Mouse (Mus musculus) limb, embryonic 13.5 days (tissue): Measurements from ENCODE around the gene Fads1. TPM values are rescaled to one million over a fixed set of nuclear protein-coding genes. Genes with fewer than 3 reads are reported as not detected.

ENCODE experiments used
- ATAC-seq: fragments of 200-750 bp; cut with Nextera tagmentation; 2 replicates; pipeline ENCODE4 v1.8.0; 2017; ENCODE audit warnings: low read depth, moderate number of reproducible peaks, moderate TSS enrichment; ENCODE audit not compliant: low FRiP score
- H3K27ac ChIP-seq: fragments of 300-500 bp; sonication (generic); 2 replicates; pipeline ENCODE4 v1.5.1; 2015; ENCODE audit warnings: inconsistent platforms, mild to moderate bottlenecking, moderate library complexity
- H3K27me3 ChIP-seq: fragments of 300-500 bp; sonication (generic); 2 replicates; pipeline ENCODE4 v1.6.1; 2015; ENCODE audit warnings: mild to moderate bottlenecking, inconsistent platforms
- H3K36me3 ChIP-seq: fragments of 300-500 bp; sonication (generic); 2 replicates; pipeline ENCODE4 v1.6.1; 2015; ENCODE audit warnings: inconsistent platforms, mild to moderate bottlenecking, moderate library complexity
- H3K4me1 ChIP-seq: fragments of 300-500 bp; sonication (generic); 2 replicates; pipeline ENCODE4 v1.6.1; 2015; ENCODE audit warnings: inconsistent platforms
- H3K4me2 ChIP-seq: fragments of 300-500 bp; sonication (generic); replicated peaks from 2 replicates; pipeline ENCODE4 v1.6.1; 2015; ENCODE audit warnings: inconsistent platforms, mild to moderate bottlenecking, moderate library complexity
- H3K4me3 ChIP-seq: fragments of 300-500 bp; sonication (generic); 2 replicates; pipeline ENCODE4 v1.5.1; 2015; ENCODE audit warnings: moderate library complexity, mild to moderate bottlenecking, inconsistent platforms
- H3K9ac ChIP-seq: fragments of 300-500 bp; sonication (generic); 2 replicates; pipeline ENCODE4 v1.6.1; 2015; ENCODE audit warnings: mild to moderate bottlenecking, inconsistent platforms
- H3K9me3 ChIP-seq: fragments of 300-500 bp; sonication (generic); 2 replicates; pipeline ENCODE4 v1.6.1; 2016; ENCODE audit warnings: inconsistent platforms
- WGBS: fragments of 180-500 bp; shearing (Covaris S2); methylation state at CpG from one replicate; pipeline ENCODE4 v1.1.7; 2015; 5-methylcytosine and 5-hydroxymethylcytosine counted together
- polyA plus RNA-seq: library from polyadenylated mRNA; unstranded; fragments of >200 nt; fragmentation: Nextera tagmentation; extraction: Ambion mirVana; gene quantifications from 2 replicates; pipeline ENCODE4 v1.2.1, GENCODE M21; 2015

Fads1 gene
- polyA plus RNA-seq, 1 experiment from 2014 or later: 119 TPM

DNA sequence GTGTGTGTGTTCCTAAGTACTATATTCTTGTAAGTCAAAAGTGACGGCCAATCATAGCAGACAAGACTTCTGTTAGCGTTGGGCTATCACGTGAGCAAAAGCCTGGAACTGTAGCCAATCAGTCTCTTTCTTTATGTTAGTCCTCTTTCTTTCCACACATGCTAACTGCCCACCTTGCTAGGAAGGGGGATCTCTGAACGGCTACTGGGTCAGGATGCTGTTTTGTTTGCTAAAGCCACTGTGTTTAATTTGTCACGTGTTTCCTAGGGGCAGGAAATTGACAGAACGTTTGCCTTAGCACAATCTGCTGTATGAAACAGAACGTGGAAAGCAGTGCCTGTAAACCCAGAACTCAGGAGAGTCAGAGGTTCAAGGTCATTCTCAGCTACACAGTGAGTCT is 546 bp upstream of the Fads1 start:
- 33% methylated on average over 7 of the region's 7 CpGs for WGBS
- ATAC-seq: no peak
- H3K4me1 ChIP-seq: peaks cover 22% of the 10 kb centered on the region
- peak overlapping the region; percentile 58; the same call in 1 of the 2 replicates for H3K27ac ChIP-seq
- H3K27me3 ChIP-seq: no peaks in the 10 kb centered on the region
- H3K36me3 ChIP-seq: peaks cover 26% of the 10 kb centered on the region
- peak overlapping the region; percentile 58; the same call in 1 of the 2 replicates for H3K9ac ChIP-seq
- peak overlapping the region; percentile 80 for H3K4me2 ChIP-seq
- no peaks in the 10 kb centered on the region for H3K9me3 ChIP-seq
- peak overlapping the region; percentile 87 for H3K4me3 ChIP-seq

DNA sequence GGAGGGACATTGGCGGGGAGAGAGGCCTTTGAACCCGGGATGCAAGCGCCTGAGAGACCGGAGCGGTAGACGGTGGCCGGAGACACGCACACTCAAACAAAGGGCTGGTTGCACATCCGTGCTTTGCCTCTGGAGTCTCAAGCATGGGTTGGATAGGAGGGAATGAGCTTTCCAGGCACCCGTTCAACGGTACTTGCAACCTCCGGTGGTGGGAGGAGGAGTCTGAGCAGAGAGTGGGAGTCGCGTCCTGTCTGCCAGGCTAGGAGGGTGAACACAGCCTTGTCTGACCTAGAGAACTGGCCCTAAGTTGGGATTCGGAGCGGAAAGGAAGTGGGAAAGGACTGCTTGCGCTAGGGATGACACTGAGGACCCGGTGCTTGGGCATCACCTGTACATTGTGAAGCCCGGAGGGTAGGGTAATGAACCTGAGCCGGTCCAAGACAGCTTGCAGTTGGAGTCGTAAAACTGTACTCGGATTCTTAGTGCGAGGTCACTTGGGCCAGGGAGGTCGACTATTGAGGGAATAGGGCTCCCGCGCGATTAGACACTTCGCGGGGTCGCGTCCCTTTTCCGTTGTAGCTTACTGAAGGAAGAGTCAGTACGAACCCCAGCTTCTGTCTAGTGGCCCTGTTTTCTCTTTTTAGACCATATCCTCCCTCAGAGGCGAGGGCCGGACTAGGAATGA is 753 bp downstream of the Fads1 start:
- ATAC-seq: peak; percentile 78
- Histone ChIP-seq H3K9me3 (no peaks in the 10 kb centered on the region), H3K9ac (peak overlapping the region; percentile 91), H3K4me2 (peak overlapping the region; percentile 80), H3K4me1 (peaks cover 31% of the 10 kb centered on the region), H3K27me3 (no peaks in the 10 kb centered on the region), H3K36me3 (peaks cover 39% of the 10 kb centered on the region), H3K4me3 (peak overlapping the region; percentile 87), H3K27ac (peak overlapping the region; percentile 93)
- WGBS: under 1% methylated on average over 35 of the region's 35 CpGs

DNA sequence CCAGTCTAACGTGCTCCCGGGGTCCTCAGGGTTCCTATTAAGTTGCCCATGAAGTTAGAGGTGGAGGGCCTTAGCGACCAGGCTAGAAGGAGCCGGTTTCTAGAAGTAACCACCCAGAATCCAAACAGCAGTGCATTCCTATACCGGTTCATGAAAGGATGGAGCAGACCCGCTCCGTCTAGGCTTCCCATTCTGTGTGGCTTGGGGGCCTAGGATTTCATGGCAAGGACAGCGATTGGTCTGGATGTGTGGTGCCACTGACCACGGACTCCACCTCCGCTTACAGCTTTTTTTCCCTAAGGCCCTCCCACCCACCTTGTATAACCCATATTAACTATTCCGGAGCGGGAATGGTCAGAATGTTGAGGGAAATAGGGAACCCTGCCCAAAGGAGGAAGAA is 1.4 kb downstream of the Fads1 start:
- no peaks in the 10 kb centered on the region for H3K9me3 ChIP-seq
- H3K9ac ChIP-seq: peak overlapping the region; percentile 91
- peak; percentile 24; the same call in 1 of the 2 replicates for ATAC-seq
- H3K27ac ChIP-seq: peak overlapping the region; percentile 93
- peaks cover 32% of the 10 kb centered on the region for H3K4me1 ChIP-seq
- H3K27me3 ChIP-seq: no peaks in the 10 kb centered on the region
- peaks cover 45% of the 10 kb centered on the region for H3K36me3 ChIP-seq
- WGBS: 6% methylated on average over 12 of the region's 12 CpGs
- peak overlapping the region; percentile 87 for H3K4me3 ChIP-seq
- H3K4me2 ChIP-seq: peak overlapping the region; percentile 80

DNA sequence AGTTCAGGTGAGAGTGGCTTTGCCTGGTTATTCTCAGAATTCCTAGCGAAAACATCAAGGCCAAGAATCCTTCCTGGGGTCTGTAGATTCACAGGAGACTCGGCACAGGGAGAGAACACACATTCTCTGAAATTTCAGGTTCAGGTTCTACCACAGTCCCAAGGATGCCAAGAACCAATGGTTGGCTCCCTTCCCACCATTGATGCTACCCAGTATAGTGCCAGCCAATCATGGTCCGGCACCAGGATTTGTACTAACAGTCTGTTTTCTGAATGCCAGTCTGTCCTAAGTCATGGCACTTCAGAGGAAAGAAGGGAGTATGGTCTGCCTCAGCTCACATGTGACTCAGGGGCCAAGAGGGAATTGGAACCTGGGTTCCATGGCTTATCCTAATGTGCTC is 3.2 kb downstream of the Fads1 start:
- 97% methylated on average over 3 of the region's 3 CpGs for WGBS
- ATAC-seq: no peak
- peaks cover 63% of the 10 kb centered on the region for H3K36me3 ChIP-seq

DNA sequence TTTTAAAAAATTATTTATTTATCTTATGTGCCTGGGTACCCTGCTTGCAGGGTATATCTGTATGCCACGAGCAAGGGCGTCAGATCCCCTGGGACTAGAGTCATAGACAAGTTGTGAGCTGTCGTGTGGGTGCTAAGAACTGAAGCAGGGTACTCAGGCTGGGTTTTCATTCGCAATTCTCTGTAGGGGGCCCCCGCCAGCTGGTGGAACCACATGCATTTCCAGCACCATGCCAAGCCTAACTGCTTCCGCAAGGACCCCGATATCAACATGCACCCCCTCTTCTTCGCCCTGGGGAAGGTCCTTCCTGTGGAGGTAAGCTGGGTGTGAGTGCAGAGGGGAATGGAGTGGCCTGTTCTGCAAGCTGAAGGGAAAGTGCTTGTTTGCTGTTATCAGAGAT is 3.9 kb downstream of the Fads1 start:
- no peak overlapping the region for H3K4me3 ChIP-seq
- H3K27ac ChIP-seq: no peak overlapping the region
- H3K9ac ChIP-seq: no peak overlapping the region
- H3K9me3 ChIP-seq: no peaks in the 10 kb centered on the region
- WGBS: 95% methylated on average over 8 of the region's 8 CpGs
- H3K27me3 ChIP-seq: no peaks in the 10 kb centered on the region
- no peak for ATAC-seq
- H3K4me1 ChIP-seq: peaks cover 32% of the 10 kb centered on the region
- no peak overlapping the region for H3K4me2 ChIP-seq
- H3K36me3 ChIP-seq: peaks cover 70% of the 10 kb centered on the region

More for the DNA sequence above, 3.2 kb downstream of the Fads1 start:
- no peaks in the 10 kb centered on the region for H3K27me3 ChIP-seq
- H3K4me3 ChIP-seq: no peak overlapping the region
- H3K4me1 ChIP-seq: peaks cover 32% of the 10 kb centered on the region
- H3K27ac ChIP-seq: no peak overlapping the region
- H3K9ac ChIP-seq: no peak overlapping the region
- H3K9me3 ChIP-seq: no peaks in the 10 kb centered on the region
- H3K4me2 ChIP-seq: no peak overlapping the region

DNA sequence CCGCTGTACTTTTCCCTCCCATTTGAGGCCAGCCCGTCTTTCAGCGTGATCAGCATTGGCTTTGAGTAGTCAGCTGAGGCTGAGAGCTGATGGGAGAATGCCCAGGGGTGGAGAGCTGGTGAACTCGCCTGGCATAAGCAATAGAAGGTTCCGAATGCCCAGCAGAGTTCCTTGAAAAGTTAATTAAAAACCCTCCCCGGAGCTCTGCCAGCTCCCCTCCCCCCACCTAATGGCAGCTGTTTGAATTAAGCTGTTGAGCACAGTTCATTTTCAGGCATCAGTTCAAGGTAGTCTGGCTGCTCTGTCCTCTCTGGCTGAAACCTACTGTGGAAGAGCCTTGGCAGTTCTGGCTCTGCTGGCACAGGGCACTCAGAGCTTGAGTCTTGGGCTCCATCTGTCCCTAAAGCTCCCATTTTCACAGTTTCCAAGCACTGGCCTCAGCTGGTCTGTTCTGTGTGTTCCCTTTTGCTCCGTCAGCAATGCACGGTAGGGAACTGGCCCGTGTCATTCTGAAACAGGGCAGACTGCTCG is 5.7 kb downstream of the Fads1 start:
- H3K9ac ChIP-seq: 0 out of 2 replicates have a peak overlapping the region, but pooled peaks have one; percentile 14
- H3K36me3 ChIP-seq: peaks cover 88% of the 10 kb centered on the region
- peaks cover 26% of the 10 kb centered on the region for H3K4me1 ChIP-seq
- H3K27ac ChIP-seq: no peak overlapping the region
- no peak overlapping the region for H3K4me3 ChIP-seq
- H3K27me3 ChIP-seq: no peaks in the 10 kb centered on the region
- WGBS: 49% methylated on average over 10 of the region's 10 CpGs
- no peak for ATAC-seq
- no peak overlapping the region for H3K4me2 ChIP-seq
- no peaks in the 10 kb centered on the region for H3K9me3 ChIP-seq

DNA sequence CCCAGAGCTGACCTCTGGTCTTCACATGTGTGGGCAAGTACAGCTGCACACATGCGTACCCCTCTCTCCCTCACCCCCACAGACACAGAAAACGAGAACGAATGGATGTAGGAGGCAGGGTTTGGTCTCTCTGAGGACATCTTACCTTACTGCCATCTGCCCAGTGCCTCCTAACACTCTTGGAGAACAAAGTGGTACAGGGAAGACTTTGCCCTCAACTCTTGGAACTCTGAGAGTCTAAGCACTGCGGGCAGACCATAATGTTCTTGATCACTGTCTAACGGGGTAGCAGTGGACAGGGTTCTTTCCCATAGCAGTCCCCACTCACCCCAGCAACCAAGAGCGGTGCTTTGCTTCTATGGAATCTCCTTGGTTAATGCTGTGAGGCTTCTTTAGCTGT is 6.3 kb downstream of the Fads1 start:
- H3K4me2 ChIP-seq: no peak overlapping the region
- no peak overlapping the region for H3K9ac ChIP-seq
- H3K27me3 ChIP-seq: no peaks in the 10 kb centered on the region
- H3K4me1 ChIP-seq: peaks cover 22% of the 10 kb centered on the region
- H3K27ac ChIP-seq: no peak overlapping the region
- H3K9me3 ChIP-seq: no peaks in the 10 kb centered on the region
- ATAC-seq: no peak
- 94% methylated on average over 6 of the region's 6 CpGs for WGBS
- peaks cover 95% of the 10 kb centered on the region for H3K36me3 ChIP-seq
- no peak overlapping the region for H3K4me3 ChIP-seq

DNA sequence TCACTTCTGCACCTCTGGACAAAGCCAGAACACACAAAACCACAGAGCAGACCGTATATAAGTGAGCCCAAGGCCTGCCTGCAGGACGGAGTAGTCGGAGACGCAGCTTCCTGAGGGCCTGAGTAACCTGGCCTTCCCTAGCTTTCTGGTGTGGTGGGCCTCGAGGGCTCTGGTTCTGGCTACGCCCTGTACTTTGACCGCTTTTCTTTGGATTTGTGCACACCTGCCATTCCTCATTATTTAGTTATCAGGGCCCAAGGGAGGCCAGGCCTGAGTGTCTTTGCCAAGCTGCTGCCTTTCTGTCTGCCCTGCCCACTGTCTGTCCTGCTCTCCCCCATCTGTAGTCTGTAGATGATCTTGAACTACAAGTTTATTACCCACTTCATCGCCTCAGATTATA is 7.3 kb downstream of the Fads1 start:
- H3K27ac ChIP-seq: no peak overlapping the region
- no peak for ATAC-seq
- peaks cover 100% of the 10 kb centered on the region for H3K36me3 ChIP-seq
- 93% methylated on average over 8 of the region's 8 CpGs for WGBS
- H3K9ac ChIP-seq: no peak overlapping the region
- H3K4me2 ChIP-seq: no peak overlapping the region
- H3K4me3 ChIP-seq: no peak overlapping the region
- H3K9me3 ChIP-seq: no peaks in the 10 kb centered on the region
- H3K4me1 ChIP-seq: peaks cover 13% of the 10 kb centered on the region
- H3K27me3 ChIP-seq: no peaks in the 10 kb centered on the region

DNA sequence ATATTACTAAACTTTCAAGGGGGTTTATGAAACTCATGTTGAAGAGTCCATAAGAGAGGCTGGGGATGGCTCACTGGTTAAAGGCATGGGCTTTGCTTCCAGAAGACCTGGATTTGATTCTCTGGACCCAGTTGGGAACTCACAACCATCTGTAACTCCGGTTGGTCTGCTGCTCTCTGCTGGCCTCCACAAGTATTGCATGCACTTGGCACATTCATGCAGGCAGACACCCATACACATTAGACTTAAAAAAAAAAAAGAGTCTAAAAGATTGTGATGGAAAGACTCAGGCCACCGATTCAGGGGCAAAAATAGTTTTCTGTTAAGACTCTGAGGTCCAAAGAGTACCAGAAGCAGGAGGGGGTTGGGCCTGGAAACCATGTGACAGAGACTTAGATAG is 8.1 kb downstream of the Fads1 start:
- no peak for ATAC-seq

DNA sequence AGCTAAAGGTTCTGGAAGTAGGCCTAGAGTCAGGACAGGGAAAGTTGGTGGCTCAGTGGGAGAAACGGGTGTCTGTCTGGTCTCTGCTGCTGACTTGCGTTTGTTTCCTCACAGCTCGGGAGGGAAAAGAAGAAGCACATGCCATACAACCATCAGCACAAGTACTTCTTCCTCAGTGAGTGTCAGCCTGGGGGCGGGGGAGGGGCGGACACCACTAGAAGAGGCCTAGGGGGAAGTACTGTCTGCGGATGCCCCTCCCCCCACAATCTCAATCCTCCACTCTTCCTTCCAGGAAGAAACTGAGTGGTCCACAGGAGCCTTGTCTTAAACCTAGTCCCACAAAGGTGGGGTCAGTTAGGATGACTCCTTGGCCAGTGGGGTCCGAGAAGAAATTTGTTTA is 8.6 kb downstream of the Fads1 start:
- no peak overlapping the region for H3K4me3 ChIP-seq
- ATAC-seq: no peak
- H3K27ac ChIP-seq: no peak overlapping the region
- no peaks in the 10 kb centered on the region for H3K9me3 ChIP-seq
- no peaks in the 10 kb centered on the region for H3K27me3 ChIP-seq
- WGBS: 68% methylated on average over 7 of the region's 7 CpGs
- H3K4me2 ChIP-seq: no peak overlapping the region
- no peak overlapping the region for H3K9ac ChIP-seq
- peaks cover 10% of the 10 kb centered on the region; the same call in 1 of the 2 replicates for H3K4me1 ChIP-seq
- H3K36me3 ChIP-seq: peaks cover 100% of the 10 kb centered on the region

More for the DNA sequence above, 8.1 kb downstream of the Fads1 start:
- H3K9me3 ChIP-seq: no peaks in the 10 kb centered on the region
- no peak overlapping the region for H3K4me3 ChIP-seq
- H3K9ac ChIP-seq: no peak overlapping the region
- peaks cover 10% of the 10 kb centered on the region; the same call in 1 of the 2 replicates for H3K4me1 ChIP-seq
- no peak overlapping the region for H3K27ac ChIP-seq
- no peaks in the 10 kb centered on the region for H3K27me3 ChIP-seq
- WGBS: 45% methylated on average over 2 of the region's 2 CpGs
- H3K4me2 ChIP-seq: no peak overlapping the region
- peaks cover 100% of the 10 kb centered on the region for H3K36me3 ChIP-seq

DNA sequence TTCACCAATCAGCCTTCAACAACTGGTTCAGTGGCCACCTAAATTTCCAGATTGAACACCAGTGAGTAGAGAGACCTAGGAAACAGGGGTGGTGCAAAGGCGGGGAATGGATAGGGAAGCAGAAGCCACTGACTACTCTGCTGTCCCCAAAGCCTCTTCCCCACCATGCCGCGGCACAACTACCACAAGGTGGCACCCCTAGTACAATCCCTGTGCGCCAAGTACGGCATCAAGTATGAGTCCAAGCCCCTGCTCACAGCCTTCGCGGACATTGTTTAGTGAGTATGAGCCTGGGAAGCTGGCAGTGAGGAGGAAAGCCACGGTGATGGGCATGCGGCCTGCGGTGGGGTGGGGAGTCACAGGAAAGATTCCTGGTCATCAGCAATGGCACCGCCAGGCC is 11.6 kb downstream of the Fads1 start:
- H3K36me3 ChIP-seq: peaks cover 84% of the 10 kb centered on the region
- ATAC-seq: no peak

DNA sequence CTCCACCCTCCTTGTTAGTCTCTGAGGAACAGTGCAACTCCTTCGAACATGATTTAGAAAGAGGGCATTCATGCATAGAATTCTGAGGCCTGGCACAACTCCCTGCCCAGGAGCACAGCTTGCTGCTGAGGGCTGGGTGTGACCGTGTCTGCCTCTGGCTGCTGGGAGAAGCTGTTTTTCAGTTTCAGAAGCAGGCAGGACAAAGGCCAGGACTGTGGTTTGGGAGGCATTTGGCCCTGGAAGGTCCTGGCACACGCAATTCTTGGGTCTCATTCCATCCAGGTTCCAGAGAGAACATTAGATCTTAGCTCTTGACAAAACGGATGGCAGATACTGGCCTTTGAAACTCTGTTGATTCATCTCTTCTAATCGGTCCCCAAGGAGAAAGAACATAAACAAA is 12.6 kb downstream of the Fads1 start:
- H3K9me3 ChIP-seq: no peaks in the 10 kb centered on the region
- H3K4me1 ChIP-seq: no peaks in the 10 kb centered on the region
- no peaks in the 10 kb centered on the region for H3K27me3 ChIP-seq
- H3K27ac ChIP-seq: no peak overlapping the region
- no peak overlapping the region for H3K4me3 ChIP-seq
- no peak overlapping the region for H3K9ac ChIP-seq
- H3K4me2 ChIP-seq: no peak overlapping the region
- WGBS: 81% methylated on average over 5 of the region's 5 CpGs
- ATAC-seq: no peak
- peaks cover 84% of the 10 kb centered on the region for H3K36me3 ChIP-seq

More for the DNA sequence above, 11.6 kb downstream of the Fads1 start:
- H3K27ac ChIP-seq: no peak overlapping the region
- no peak overlapping the region for H3K9ac ChIP-seq
- no peaks in the 10 kb centered on the region for H3K27me3 ChIP-seq
- H3K9me3 ChIP-seq: no peaks in the 10 kb centered on the region
- 82% methylated on average over 11 of the region's 11 CpGs for WGBS
- no peaks in the 10 kb centered on the region for H3K4me1 ChIP-seq
- no peak overlapping the region for H3K4me3 ChIP-seq
- no peak overlapping the region for H3K4me2 ChIP-seq
